Mouse (Mus musculus): ENCODE data around the gene Rarres2.
A peak's percentile ranks its signal among the peaks of the same experiment; 100 is the strongest.

Gene Rarres2

GRCm38 (mm10) chr6:48579215-48579648 is 6.6 kb upstream of the Rarres2 start:
- no peak for DNase-seq (ENCODE audit: low spot score)

- no peak for DNase-seq (ENCODE audit: low spot score)
Measured at GRCm38 (mm10) chr6:48578736-48579135, 6.1 kb upstream of the Rarres2 start.

GRCm38 (mm10) chr6:48573981-48574380 is 1.4 kb upstream of the Rarres2 start:
- DNase-seq (ENCODE audit: low spot score), result no peak

GRCm38 (mm10) chr6:48573280-48573679 is 691 bp upstream of the Rarres2 start:
- DNase-seq (ENCODE audit: low spot score), result no peak

- DNase-seq (ENCODE audit: low spot score), result no peak
Measured at GRCm38 (mm10) chr6:48572014-48572413, 575 bp downstream of the Rarres2 start.

- DNase-seq (ENCODE audit: low spot score), result no peak
Measured at GRCm38 (mm10) chr6:48569065-48569807, 3.4 kb downstream of the Rarres2 start.

GRCm38 (mm10) chr6:48568036-48568984 is 4.3 kb downstream of the Rarres2 start:
- DNase-seq (ENCODE audit: low spot score), result peak; percentile 68

GRCm38 (mm10) chr6:48566312-48566711 is 6.3 kb downstream of the Rarres2 start:
- peak; percentile 59 for DNase-seq (ENCODE audit: low spot score)

GRCm38 (mm10) chr6:48565693-48566310 is 6.8 kb downstream of the Rarres2 start:
- no peak for DNase-seq (ENCODE audit: low spot score)

GRCm38 (mm10) chr6:48555956-48556355 is 16.6 kb downstream of the Rarres2 start:
- DNase-seq (ENCODE audit: low spot score), result no peak

GRCm38 (mm10) chr6:48555104-48555890 is 17.3 kb downstream of the Rarres2 start:
- DNase-seq (ENCODE audit: low spot score), result no peak

GRCm38 (mm10) chr6:48554280-48555103 is 18.1 kb downstream of the Rarres2 start, which contains the start of gene Lrrc61:
Gene Lrrc61 (plus strand): TSS chr6:48554796.
- DNase-seq (ENCODE audit: low spot score), result peak; percentile 97

- no peak for DNase-seq (ENCODE audit: low spot score)
Measured at GRCm38 (mm10) chr6:48553819-48554218, 18.8 kb downstream of the Rarres2 start.

- DNase-seq (ENCODE audit: low spot score), result no peak
Measured at GRCm38 (mm10) chr6:48552918-48553317, 19.7 kb downstream of the Rarres2 start.

- DNase-seq (ENCODE audit: low spot score), result no peak
Measured at GRCm38 (mm10) chr6:48548314-48548713, 24.3 kb downstream of the Rarres2 start.

GRCm38 (mm10) chr6:48546858-48547257 is 25.7 kb downstream of the Rarres2 start:
- no peak for DNase-seq (ENCODE audit: low spot score)

GRCm38 (mm10) chr6:48546271-48546670 is 26.3 kb downstream of the Rarres2 start:
- DNase-seq (ENCODE audit: low spot score), result peak; percentile 8

- DNase-seq (ENCODE audit: low spot score), result no peak
Measured at GRCm38 (mm10) chr6:48545251-48545650, 27.3 kb downstream of the Rarres2 start.

- DNase-seq (ENCODE audit: low spot score), result no peak
Measured at GRCm38 (mm10) chr6:48542631-48543030, 30.0 kb downstream of the Rarres2 start.

Data from ovary, postnatal 36 days (tissue).